In genomic region chr13:112230176-112230575, GRCm38 (mm10) we compare ENCODE assay signal across 14 mouse cellular contexts. TPM values are rescaled to one million over a fixed set of nuclear protein-coding genes. Genes with fewer than 3 reads are reported as not detected.
"Had no signal": no experiment of that assay in that cellular context is flagged by ENCODE, and none has a peak within 500 bp of the region (broad histone marks: within the 10 kb centered on the region; RNA-seq: fewer than 3 reads in every experiment).

No protein-coding gene starts in this region.

- H3K4me1 ChIP-seq: limb, embryonic 10.5 days; liver, embryonic 15.5 days; neural tube, embryonic 15.5 days had no signal

- H3K27ac ChIP-seq: limb, embryonic 10.5 days; liver, embryonic 15.5 days; lung, embryonic 15.5 days; midbrain, embryonic 10.5 days; neural tube, embryonic 15.5 days had no signal

- DNase-seq: kidney, adult 18-20 months; kidney, postnatal 14 days; midbrain, embryonic 14.5 days; right cerebral cortex, adult 18-20 months; right cerebral cortex, postnatal 25 days; thymus, postnatal 36 days had no signal

- H3K9me3 ChIP-seq: limb, embryonic 10.5 days; liver, embryonic 15.5 days; lung, embryonic 15.5 days; neural tube, embryonic 15.5 days had no signal

- H3K27me3 ChIP-seq: liver, embryonic 15.5 days; lung, embryonic 15.5 days; neural tube, embryonic 15.5 days had no signal

- H3K4me2 ChIP-seq: liver, embryonic 11.5 days; liver, embryonic 15.5 days; lung, embryonic 15.5 days; neural tube, embryonic 15.5 days had no signal

- H3K4me3 ChIP-seq: limb, embryonic 10.5 days; liver, embryonic 15.5 days; lung, embryonic 15.5 days; midbrain, embryonic 10.5 days; myocyte; neural tube, embryonic 15.5 days had no signal

- H3K36me3 ChIP-seq: limb, embryonic 10.5 days; liver, embryonic 15.5 days; lung, embryonic 15.5 days; midbrain, embryonic 10.5 days; neural tube, embryonic 15.5 days had no signal

- H3K9ac ChIP-seq: liver, embryonic 15.5 days; lung, embryonic 15.5 days; neural tube, embryonic 15.5 days had no signal

RNA-seq across cellular contexts. Expression of gene Ankrd55, which starts 58.1 kb away (rescaled TPM):
- total RNA-seq: megakaryocyte progenitor cell, adult 5-6 weeks had no signal
- polyA plus RNA-seq: lung, embryonic 15.5 days had no signal
